Mouse (Mus musculus) thymus, adult 2 months (tissue): ENCODE measurements around the gene Cox10.

ENCODE experiments used
- CTCF ChIP-seq: fragments of 200-500 bp; IDR thresholded peaks from 2 replicates; pipeline ENCODE4 v1.5.1; 2012; ENCODE audit warnings: mild to moderate bottlenecking, control low read depth, low read length, moderate library complexity, borderline replicate concordance; ENCODE audit not compliant: control insufficient read depth, poor library complexity, insufficient read depth; ENCODE audit errors: extremely low read depth
- POLR2A ChIP-seq: fragments of 200-500 bp; IDR thresholded peaks from 2 replicates; pipeline ENCODE4 v1.6.1; 2012; ENCODE audit warnings: mild to moderate bottlenecking, low read length, control low read depth, moderate library complexity; ENCODE audit not compliant: control insufficient read depth, poor library complexity, insufficient read depth; ENCODE audit errors: extremely low read depth

DNA sequence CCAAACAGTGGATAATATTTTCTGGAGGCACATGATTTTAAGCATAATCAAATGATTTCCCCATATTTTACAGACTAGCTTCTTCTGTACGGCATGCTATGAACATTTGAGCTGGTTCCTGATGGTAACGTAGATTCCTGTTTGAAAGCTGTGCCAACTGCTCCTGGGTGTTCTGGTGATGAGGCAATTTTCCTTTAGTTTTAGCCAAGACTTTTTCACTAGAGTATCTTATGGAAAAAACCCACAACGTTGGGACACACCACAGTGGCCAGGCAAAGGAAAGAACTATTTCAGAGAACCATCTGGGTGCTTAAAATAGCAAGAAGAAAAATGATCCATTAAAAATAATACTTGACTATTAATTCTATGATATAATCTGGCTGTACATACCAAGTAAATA is 35.2 kb downstream of the Cox10 start:
- no peak for TF ChIP-seq CTCF
- no peak for TF ChIP-seq POLR2A
